Mouse (Mus musculus): ENCODE measurements around the gene Il17rd. TPM values are rescaled to one million over a fixed set of nuclear protein-coding genes. Genes with fewer than 3 reads are reported as not detected.

Il17rd gene
- polyA plus RNA-seq, 1 experiment, result 1.8 TPM

GRCm38 (mm10) chr14:27108748-27109504 lies 70.2 kb downstream of the Il17rd start:
- no peaks in the 10 kb centered on the region for H3K27me3 ChIP-seq (ENCODE audit: control insufficient read depth, insufficient read depth, low read length)
- H3K27ac ChIP-seq (ENCODE audit: insufficient read depth, low read depth, low read length), result no peak overlapping the region
- TF ChIP-seq CTCF (IDR thresholded peaks at IDR 0.05; ENCODE audit: extremely low read depth, insufficient read length, insufficient replicate concordance, low read depth, low read length), result no peak
- no peak for TF ChIP-seq POLR2A (IDR thresholded peaks at IDR 0.05; ENCODE audit: low read depth, low read length)
- H3K36me3 ChIP-seq (ENCODE audit: control insufficient read depth, insufficient read depth, low read length), result no peaks in the 10 kb centered on the region
- WGBS, result 57% methylated on average over 6 of the region's 6 CpGs
- no peak overlapping the region for H3K4me3 ChIP-seq (ENCODE audit: low read depth, low read length)
- peaks cover 6% of the 10 kb centered on the region; the same call in 1 of the 2 replicates for H3K4me1 ChIP-seq (ENCODE audit: control insufficient read depth, insufficient read depth, insufficient read length, low read length)

GRCm38 (mm10) chr14:27114362-27115274 lies 75.9 kb downstream of the Il17rd start, which contains the start of gene Arhgef3:
Gene Arhgef3, plus strand, starts transcription at chr14:27114899.
- no peaks in the 10 kb centered on the region for H3K36me3 ChIP-seq (ENCODE audit: control insufficient read depth, insufficient read depth, low read length)
- 2% methylated on average over 58 of the region's 58 CpGs for WGBS
- 0 out of 2 replicates have a peak, but pooled peaks cover 6% of the 10 kb centered on the region for H3K4me1 ChIP-seq (ENCODE audit: control insufficient read depth, insufficient read depth, insufficient read length, low read length)
- peak within 1 kb of the TSS; percentile 96 for H3K4me3 ChIP-seq (ENCODE audit: low read depth, low read length)
- H3K27me3 ChIP-seq (ENCODE audit: control insufficient read depth, insufficient read depth, low read length), result no peaks in the 10 kb centered on the region
- TF ChIP-seq POLR2A (IDR thresholded peaks at IDR 0.05; ENCODE audit: low read depth, low read length) (no peak; the same call in none of the 2 replicates), CTCF (IDR thresholded peaks at IDR 0.05; ENCODE audit: extremely low read depth, insufficient read length, insufficient replicate concordance, low read depth, low read length) (peak; percentile 12; the same call in 1 of the 2 replicates)
- peak within 1 kb of the TSS; percentile 71 for H3K27ac ChIP-seq (ENCODE audit: insufficient read depth, low read depth, low read length)

GRCm38 (mm10) chr14:27115275-27115660 lies 76.5 kb downstream of the Il17rd start:
- Histone ChIP-seq H3K36me3 (ENCODE audit: control insufficient read depth, insufficient read depth, low read length) (no peaks in the 10 kb centered on the region), H3K27me3 (ENCODE audit: control insufficient read depth, insufficient read depth, low read length) (no peaks in the 10 kb centered on the region), H3K27ac (ENCODE audit: insufficient read depth, low read depth, low read length) (peak overlapping the region; percentile 17), H3K4me1 (ENCODE audit: control insufficient read depth, insufficient read depth, insufficient read length, low read length) (0 out of 2 replicates have a peak, but pooled peaks cover 6% of the 10 kb centered on the region), H3K4me3 (ENCODE audit: low read depth, low read length) (peak overlapping the region; percentile 96)
- TF ChIP-seq POLR2A (IDR thresholded peaks at IDR 0.05; ENCODE audit: low read depth, low read length) (no peak), CTCF (IDR thresholded peaks at IDR 0.05; ENCODE audit: extremely low read depth, insufficient read length, insufficient replicate concordance, low read depth, low read length) (no peak)
- WGBS, result 11% methylated on average over 11 of the region's 11 CpGs

- Histone ChIP-seq H3K27ac (ENCODE audit: insufficient read depth, low read depth, low read length) (no peak overlapping the region; the same call in 1 of the 2 replicates), H3K4me3 (ENCODE audit: low read depth, low read length) (peak overlapping the region; percentile 27), H3K36me3 (ENCODE audit: control insufficient read depth, insufficient read depth, low read length) (no peaks in the 10 kb centered on the region), H3K27me3 (ENCODE audit: control insufficient read depth, insufficient read depth, low read length) (no peaks in the 10 kb centered on the region), H3K4me1 (ENCODE audit: control insufficient read depth, insufficient read depth, insufficient read length, low read length) (0 out of 2 replicates have a peak, but pooled peaks cover 6% of the 10 kb centered on the region)
- TF ChIP-seq POLR2A (IDR thresholded peaks at IDR 0.05; ENCODE audit: low read depth, low read length), result no peak
- WGBS, result 21% methylated on average over 6 of the region's 6 CpGs
Measured at GRCm38 (mm10) chr14:27115991-27116390, 77.2 kb downstream of the Il17rd start.

- H3K27me3 ChIP-seq (ENCODE audit: control insufficient read depth, insufficient read depth, low read length), result no peaks in the 10 kb centered on the region
- 0 out of 2 replicates have a peak, but pooled peaks cover 6% of the 10 kb centered on the region for H3K4me1 ChIP-seq (ENCODE audit: control insufficient read depth, insufficient read depth, insufficient read length, low read length)
- H3K27ac ChIP-seq (ENCODE audit: insufficient read depth, low read depth, low read length), result no peak overlapping the region
- no peak overlapping the region; the same call in 1 of the 2 replicates for H3K4me3 ChIP-seq (ENCODE audit: low read depth, low read length)
- no peaks in the 10 kb centered on the region for H3K36me3 ChIP-seq (ENCODE audit: control insufficient read depth, insufficient read depth, low read length)
- TF ChIP-seq POLR2A (IDR thresholded peaks at IDR 0.05; ENCODE audit: low read depth, low read length) (no peak), CTCF (IDR thresholded peaks at IDR 0.05; ENCODE audit: extremely low read depth, insufficient read length, insufficient replicate concordance, low read depth, low read length) (no peak)
- WGBS, result 78% methylated on average over 4 of the region's 4 CpGs
Measured at GRCm38 (mm10) chr14:27116577-27117165, 77.9 kb downstream of the Il17rd start.

- TF ChIP-seq POLR2A (IDR thresholded peaks at IDR 0.05; ENCODE audit: low read depth, low read length) (no peak), CTCF (IDR thresholded peaks at IDR 0.05; ENCODE audit: extremely low read depth, insufficient read length, insufficient replicate concordance, low read depth, low read length) (no peak)
- Histone ChIP-seq H3K36me3 (ENCODE audit: control insufficient read depth, insufficient read depth, low read length) (no peaks in the 10 kb centered on the region), H3K4me1 (ENCODE audit: control insufficient read depth, insufficient read depth, insufficient read length, low read length) (peaks cover 8% of the 10 kb centered on the region; the same call in 1 of the 2 replicates), H3K27ac (ENCODE audit: insufficient read depth, low read depth, low read length) (no peak overlapping the region), H3K27me3 (ENCODE audit: control insufficient read depth, insufficient read depth, low read length) (no peaks in the 10 kb centered on the region), H3K4me3 (ENCODE audit: low read depth, low read length) (no peak overlapping the region)
- WGBS, result 70% methylated on average over 5 of the region's 5 CpGs
Measured at GRCm38 (mm10) chr14:27118546-27118945, 79.8 kb downstream of the Il17rd start.

All from small intestine, adult 2 months (tissue).